Mouse (Mus musculus) adipocyte (in vitro differentiated cells): Measurements from ENCODE around the gene Pdlim4.
"Not testable (repeated sequence)": the region's sequence is repeated elsewhere in the genome, so short reads cannot be mapped to it uniquely, and the experiment has no call there.

Source experiments
- DNase-seq: peaks from one replicate; pipeline ENCODE4 v3.0.0-alpha.2; 2016; ENCODE audit warnings: low spot score

The Pdlim4 gene

DNA sequence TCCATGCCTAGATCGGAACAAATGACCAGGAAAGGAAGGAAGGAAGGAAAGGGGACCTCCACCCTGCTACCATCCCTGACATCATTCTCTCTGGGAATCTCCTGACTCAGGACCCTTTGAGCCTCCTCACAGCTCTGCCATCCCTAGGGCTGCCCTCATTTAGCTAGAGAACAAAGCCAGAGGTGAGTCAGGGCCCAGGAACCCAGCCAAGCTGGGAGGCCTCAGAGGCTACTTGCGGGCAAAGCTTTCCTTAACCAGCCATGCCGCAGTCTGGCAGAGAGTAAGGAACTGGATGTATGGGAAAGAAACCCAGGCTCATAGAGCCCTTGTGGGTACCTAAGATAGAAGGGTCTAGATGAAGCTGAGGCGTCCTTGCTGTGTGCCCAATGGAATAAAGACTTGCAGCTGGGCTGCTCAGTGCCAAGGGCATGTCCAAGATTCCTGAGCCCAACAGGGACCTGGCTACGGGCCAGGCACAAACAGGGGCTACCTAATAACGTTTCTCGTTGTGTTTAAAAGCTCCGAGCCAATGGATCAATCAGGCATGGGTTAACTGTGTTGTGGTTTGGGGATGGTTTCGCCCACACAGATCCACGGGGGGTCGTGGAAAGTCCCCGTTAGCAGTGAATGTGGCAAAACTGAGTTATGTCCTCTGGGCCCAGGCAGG lies 6.6 kb downstream of the Pdlim4 start:
- peak; percentile 81 for DNase-seq

- peak; percentile 80 for DNase-seq
Observed at GRCm38 (mm10) chr11:54060316-54060715, 8.5 kb downstream of the Pdlim4 start.

- DNase-seq: peak; percentile 20
Observed at GRCm38 (mm10) chr11:54059526-54059925, 9.3 kb downstream of the Pdlim4 start.

DNA sequence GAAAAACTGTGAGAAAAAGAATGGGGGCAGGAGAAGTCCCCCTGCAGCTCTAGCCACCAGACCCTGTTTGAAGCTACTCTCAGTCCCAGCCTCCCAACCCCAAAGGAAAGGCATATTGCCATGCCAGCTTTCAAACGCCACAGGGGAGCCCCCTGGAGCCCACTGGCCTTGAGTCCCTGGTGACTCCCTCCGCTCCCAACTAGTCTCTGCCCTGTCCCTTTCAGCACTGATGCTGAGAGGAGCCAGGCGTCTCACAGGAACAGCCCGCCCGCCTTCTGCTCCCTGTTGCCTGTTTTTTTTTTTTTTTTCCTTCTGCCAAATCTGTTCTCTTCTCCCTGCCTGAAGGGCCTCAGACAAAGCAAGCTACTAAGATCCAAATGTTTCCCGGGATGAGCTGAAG lies 10.2 kb downstream of the Pdlim4 start:
- DNase-seq: peak; percentile 28

DNA sequence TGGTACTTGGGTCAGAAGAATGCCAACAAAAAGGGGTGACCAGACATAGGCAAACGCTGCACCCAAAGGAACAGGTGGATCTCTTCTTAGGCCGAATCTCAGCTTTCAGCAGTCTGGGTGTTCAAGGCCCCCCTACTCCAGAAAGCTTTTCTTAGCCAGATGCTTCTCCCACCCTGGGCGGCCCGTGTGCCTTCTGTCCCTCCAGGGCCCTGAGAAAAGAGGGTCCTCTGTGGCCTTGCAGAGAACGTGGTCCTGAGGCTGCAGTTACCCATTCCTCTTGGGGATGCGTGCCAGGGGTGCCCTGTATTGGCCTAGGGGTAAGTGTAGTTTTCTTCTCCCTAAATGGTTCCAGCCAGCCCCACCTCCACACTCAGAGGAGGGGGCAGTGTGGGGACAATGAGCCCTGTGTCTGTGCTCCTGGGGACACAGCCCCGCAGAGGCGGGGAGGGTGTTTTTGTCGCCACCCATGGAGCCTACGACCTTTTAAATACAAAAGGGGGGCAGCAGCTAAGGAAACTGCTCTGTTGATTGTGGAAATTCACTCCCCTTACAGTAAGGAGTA lies 10.7 kb downstream of the Pdlim4 start:
- no peak for DNase-seq

- no peak for DNase-seq
Observed at GRCm38 (mm10) chr11:54057428-54057827, 11.4 kb downstream of the Pdlim4 start.

DNA sequence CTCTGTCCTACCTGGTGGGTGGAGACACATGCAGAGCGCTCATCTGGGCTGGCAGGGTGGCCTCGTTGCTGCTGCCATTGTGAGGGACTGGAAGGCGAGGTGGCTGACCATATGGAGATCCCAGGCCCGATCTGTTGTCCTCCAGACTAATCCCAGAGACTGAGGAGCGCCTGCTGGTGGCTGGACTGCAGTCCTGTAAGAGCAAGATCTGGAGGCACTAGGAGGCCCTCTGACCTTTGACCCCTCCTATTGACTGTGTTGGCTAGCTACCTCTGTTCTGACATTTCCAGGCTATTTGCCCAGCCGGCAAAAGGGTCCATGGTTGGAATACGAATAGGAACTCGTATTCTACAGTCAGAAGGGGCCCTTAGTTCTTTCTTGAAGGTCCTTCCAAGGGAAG lies 12.7 kb downstream of the Pdlim4 start:
- DNase-seq: peak; percentile 92

- peak; percentile 85 for DNase-seq
Observed at GRCm38 (mm10) chr11:54054257-54054656, 14.6 kb downstream of the Pdlim4 start.

- no peak for DNase-seq
Observed at GRCm38 (mm10) chr11:54053090-54053489, 15.7 kb downstream of the Pdlim4 start.

DNA sequence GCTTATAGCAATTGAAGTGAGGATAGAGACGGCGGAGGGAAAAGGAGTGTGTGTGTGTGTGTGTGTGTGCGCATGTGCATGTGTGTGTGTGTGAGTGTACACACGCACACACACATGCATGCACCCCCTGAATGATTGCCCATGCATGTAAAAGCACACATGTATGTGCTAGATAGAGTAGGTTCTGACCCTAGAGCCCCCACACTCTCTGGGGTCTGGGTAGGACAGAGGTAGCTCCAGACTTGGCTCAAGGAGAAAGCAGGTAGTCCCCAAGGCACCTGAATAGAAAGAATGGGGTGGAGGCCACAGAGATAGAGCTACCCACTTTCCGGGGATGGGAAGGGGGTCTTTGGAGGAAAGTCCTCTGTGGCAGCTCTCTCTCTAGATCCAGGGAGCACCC lies 16.7 kb downstream of the Pdlim4 start:
- DNase-seq: no peak

DNA sequence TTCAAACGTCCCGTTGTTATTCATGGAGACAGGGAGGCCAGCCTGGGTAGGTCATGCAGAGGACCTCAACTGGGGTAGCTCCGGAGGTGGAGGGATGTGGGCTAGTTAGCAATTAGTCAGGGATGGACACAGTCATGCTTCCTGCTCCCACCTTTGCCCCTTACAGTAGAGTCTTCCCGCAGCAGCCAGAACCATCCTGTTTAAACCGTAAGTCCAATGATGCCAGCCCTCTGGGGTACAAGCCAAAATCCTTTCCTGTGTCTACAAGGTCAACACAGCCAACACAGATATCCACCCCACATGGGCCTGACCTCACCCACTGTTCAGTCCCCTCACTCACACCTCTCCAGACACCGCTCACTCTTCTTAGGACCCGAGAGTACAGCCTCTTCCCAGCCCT lies 17.7 kb downstream of the Pdlim4 start:
- no peak for DNase-seq

- DNase-seq: no peak
Observed at GRCm38 (mm10) chr11:54050205-54050604, 18.6 kb downstream of the Pdlim4 start.

- DNase-seq: no peak
Observed at GRCm38 (mm10) chr11:54040676-54041075, 28.1 kb downstream of the Pdlim4 start.

DNA sequence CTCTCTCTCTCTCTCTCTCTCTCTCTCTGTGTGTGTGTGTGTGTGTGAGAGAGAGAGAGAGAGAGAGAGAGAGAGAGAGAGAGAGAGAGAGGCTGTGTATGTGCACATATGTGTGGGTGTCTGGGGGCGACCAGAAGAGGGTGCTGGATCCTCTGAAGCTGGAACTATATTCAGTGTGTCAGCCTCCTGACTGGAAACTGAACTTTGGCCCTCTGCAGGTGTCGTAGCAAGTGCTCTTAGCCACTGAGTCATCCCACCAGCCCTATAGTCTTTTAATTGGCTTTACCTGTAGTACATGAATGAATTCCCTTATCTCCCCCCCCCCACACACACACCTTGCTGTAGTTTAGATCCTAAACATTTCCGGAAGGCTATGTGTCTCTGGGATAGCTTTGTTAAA lies 35.9 kb downstream of the Pdlim4 start:
- not testable (repeated sequence) for DNase-seq

GRCm38 (mm10) chr11:54028997-54029396 lies 39.8 kb downstream of the Pdlim4 start:
- DNase-seq: no peak

DNA sequence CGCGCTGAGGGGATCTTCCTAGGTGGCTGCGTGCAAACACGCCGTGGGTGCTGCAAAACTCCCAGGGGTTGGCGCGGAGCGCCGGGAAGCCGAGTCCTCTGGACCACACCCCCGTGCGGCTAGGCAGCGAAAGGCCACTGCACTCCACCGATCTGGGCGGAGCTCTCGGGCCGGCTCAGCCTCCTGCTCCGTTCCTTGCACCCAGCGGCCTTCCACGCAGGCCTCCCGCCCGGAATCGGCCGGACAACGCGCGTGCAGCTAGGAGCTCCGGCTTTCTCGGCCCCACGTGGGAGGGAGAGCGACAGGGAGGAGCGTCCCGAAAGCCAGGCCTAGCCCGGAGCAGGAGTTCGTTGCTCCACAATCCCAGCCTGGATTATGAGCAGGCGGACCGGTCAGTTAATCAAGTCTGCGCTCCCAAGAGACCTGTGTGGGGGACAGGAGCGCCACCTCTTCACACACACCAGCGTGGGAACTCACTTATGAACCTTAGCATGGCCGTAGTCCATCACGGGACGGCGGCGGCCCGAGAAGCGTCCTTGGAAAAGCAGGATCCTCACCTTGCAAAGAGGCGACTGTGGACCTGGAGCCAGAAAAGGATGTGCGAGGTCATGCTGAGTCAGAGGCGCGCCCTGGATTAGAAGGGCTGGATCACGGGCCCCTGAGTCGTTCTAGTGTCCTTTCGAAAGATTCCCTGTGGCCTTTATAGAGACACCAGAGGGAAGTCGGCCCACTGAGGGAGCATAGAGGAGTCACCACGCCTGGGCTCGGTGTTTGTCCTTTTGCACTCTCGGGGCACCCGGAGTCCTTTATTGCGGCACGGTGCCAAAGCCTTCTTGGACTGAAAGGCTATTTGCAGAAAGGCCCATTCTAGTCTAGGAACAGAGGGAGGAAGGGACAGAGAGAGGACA lies 40.5 kb downstream of the Pdlim4 start, which contains the start of gene Slc22a4:
Gene Slc22a4, minus strand, starts transcription at position 47 of the 908 bp plus-strand sequence.
- DNase-seq: peak; percentile 68

DNA sequence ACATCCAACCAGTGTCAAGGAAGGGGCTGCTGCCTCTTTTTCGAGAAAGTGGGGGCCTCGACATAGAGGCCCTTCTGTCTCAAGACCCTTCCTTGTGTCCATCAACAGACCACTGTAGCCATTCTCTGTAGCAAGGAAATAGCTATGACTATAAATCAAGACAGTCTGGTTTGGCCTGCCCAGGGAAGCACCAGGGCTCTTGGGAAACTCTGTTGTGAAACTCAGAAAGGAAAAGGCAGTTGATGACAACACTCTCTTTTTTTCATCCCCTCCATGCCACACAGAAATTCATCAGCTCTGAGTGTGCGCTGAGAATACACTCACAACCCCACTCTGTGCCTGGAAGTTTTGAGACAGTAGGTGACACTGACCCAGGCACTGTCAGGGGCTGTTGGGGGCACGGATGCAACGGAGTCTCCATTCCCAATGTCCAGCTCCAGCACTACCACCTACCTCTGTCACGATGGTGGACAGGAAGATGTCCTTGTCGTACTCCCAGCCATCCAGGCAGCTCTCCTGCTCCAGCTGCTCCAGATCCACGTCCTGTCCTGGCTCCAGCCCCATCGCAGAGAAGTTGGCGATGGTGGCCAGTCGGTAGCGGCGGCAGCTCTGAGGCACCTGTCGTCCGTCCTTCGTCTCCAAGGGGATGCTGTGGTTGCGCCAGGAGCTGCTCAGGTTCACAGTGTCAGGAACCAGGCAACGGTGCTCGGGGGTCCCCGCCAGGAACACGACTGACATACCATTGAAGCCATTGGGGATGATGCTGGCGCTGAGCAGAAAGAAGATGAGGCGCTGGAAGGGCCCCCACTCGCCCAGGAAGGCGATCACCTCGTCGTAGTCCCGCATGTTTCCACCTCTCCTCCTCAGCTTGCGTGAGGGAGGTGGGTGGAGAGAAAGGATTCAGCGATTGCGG lies 41.4 kb downstream of the Pdlim4 start:
- peak; percentile 70 for DNase-seq

DNA sequence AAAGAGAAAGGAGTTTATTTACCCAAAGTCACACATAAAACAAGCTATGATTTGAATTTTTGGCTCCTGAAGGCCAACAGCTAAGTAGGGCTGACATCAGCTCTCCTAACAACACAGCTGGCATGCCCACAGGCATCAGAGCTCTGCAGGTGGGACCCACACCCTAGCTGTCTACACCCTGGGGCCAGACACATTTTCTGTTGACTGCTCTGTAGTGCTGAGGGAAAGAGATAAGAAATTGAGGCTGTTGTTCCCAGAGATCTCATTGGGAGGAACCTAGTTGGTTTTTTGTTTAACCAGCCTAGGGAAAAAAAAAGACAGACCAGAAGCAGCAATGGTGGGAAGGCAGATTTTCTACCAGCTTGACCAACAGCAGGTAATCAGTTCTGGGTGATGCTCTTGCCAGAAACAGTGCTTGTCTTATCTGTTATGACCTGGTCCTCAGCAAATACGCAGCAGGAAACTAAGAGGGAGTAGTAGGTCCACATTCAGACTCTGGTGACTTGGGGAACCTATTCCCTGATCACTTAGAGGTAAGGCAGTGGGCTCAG lies 42.2 kb downstream of the Pdlim4 start:
- DNase-seq: no peak

- no peak for DNase-seq
Observed at GRCm38 (mm10) chr11:54021396-54022093, 47.3 kb downstream of the Pdlim4 start.

DNA sequence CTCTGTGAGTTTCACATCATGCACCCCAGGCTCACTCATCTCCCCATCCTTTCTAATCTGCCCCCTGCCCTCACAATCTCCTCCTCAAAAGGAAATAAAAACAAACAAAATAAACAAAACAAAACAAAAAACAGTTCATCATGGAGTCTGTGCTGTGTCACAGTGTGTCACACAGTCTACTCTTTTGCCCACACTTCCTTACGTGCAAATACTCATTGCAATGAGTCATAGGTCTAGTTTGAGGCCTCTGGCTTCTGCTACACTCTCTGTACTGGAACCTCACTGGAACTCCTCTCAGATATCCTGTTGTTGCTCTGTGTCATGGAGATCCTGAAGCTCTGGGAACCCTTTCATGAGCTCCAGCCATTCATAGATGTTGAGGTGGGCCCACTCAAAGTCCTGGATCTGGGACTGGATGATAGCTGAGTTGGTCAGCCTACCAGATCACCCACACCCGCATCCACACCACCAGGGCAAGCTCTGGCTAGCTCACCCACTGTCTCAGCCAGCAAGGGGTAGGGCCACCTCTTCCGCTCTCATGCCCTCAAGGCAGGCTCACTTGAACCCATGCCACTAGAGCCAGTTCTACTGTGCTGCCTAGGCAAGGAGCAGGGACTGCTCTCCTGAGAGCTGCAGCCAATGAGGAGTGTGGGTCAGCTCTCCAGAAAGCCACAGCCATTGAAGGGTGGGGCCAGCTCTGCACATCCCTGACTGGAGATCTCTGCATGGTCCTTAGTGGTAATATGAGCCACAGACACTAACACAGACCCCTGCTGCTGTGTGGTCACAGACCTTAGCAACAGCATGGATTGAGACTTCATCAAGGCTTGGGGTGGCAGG lies 49.7 kb downstream of the Pdlim4 start:
- DNase-seq: no peak
